Mouse (Mus musculus) T-helper 2 cell (primary cell): ENCODE results near the gene Ntm.

Source experiments
- in situ Hi-C: fragments of 300-600 bp; cut with MboI, MseI; formaldehyde crosslinking; loops from one replicate; pipeline ENCODE4 v1.15.1; 2025; ENCODE audit warnings: high pct_unique_total_duplicates

Ntm gene

DNA sequence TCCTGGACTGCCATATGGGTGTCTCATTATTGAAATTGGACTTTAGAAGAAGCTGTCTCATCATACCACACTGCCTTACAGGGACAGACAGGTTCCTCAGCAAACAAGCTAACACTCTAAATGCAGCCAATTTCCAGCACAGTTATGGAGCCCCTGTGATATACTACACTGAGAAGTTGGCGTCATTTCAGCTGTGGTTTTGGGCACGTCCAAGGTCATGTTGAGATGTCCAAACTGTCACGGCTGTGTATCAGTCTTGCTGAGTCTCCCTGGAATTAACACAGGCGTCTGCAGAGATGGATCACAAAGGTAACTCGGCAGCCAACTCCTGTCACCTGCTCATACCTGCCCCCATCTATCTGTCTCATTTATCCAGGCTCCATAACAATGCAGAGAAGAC is 779.9 kb downstream of the Ntm start:
- in situ Hi-C loops: no loop called here

DNA sequence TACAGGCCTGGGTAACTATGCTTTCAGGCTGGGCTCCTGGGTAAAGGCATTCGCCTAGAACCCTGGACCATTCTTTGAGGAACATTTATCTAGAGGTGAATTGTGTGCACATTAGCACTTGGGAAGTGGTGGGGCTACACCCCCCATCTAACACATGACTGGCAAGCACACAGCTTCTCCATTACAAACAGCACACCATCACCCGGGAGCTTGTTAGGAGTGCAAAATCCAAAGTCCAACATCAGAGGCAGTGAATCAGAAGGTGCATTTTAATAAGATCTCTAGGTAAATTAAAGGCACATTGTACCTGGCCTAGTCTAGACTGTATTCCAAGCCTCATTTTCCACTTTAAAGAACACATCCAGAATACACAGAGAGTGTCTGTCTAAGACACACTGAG is 781.3 kb downstream of the Ntm start:
- in situ Hi-C loops: no loop called here

DNA sequence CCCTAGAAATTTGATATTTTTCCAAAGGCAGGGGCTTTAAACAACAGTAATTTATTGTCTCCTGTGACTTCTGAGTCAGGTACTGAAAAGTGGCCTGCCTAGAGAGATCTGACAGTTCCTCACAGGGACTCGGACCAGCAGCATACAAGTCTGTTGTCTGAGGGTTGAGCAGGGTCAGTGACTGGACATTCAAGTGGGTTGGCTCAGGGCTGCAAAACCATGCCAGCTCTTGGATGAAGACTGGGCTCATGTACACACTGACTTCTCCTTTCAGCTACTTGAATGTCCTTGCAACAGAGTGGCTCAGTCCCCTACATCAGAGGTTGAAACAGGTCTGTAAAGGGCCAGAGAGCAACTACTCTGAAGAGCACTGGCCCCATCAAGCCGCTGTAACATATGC is 797.2 kb downstream of the Ntm start:
- in situ Hi-C loops: no loop called here

DNA sequence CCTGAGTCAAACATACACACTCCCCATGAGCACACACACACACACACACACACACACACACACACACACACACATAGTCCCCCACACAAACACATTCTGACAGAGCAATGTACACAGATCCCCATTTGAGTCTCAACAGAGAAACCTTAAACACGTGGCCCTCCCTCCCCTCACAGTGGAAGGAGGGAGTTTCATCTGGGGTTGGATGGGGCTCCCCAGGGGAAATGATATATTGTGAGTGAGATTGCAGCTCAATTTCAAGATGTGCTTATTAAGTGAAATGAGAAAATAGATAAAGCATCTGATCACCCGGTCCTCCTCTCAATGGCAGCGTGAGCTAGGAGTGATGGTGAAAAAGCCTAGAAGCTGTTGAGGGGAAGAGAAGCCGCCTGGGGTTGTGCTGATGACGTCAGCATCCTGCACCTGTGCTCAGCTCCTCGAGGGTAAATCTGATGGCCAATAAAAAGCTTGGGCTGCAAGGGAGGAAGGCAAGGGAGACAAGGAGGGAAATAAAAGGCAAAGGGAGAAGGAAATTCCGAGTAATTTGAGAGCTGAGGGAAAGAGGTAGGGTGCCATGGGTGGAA is 801.8 kb downstream of the Ntm start:
- in situ Hi-C loops: no loop called here

GRCm38 (mm10) chr9:29145901-29146300 is 817.0 kb downstream of the Ntm start:
- in situ Hi-C loops: no loop called here

DNA sequence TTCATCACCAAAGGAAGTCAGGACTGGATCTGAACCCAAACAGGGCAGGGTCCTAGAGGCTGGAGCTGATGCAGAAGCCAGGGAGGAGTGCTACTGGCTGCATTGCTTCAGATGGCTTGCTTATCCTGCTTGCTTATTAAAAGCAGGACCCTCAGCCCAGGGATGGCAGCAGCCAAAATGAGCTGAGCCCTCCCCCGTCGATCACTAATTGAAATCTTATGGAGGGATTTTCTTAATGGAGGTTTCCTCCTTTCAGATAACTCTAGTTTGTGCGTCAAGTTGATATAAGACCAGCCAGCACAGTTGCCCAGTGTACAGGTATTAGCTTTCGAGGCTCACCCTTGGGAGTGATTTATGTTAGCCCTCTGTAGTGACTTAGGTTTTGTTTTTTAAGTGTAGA is 826.9 kb downstream of the Ntm start:
- in situ Hi-C loops: no loop called here

DNA sequence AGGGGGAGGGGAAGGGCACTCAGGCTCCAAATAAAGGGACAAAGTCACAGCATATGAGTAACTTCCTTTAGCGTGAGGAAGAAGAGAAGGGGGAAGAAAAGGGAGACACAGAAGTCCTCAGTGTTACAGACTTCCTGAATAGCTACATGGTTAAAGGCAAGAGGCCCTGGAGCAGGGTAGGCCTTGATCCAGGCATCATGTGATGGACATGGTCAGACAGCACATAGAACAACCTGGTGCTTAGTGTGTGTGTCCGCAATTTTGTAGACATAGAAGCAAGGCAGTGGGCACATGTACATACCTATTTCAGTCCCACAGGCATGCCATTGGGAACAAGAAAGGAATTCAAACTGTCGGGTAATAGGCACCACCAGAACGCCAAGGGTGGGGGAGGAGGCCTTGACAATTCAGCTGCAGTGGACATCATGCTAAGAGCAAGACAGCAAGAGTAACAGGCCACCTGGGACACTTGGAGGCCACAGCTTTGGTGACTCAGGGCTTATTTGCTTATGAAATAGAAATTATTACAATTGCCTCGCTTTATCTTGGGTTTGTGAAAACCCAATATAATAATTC is 832.1 kb downstream of the Ntm start:
- in situ Hi-C loops: no loop called here

- in situ Hi-C loops: no loop called here
Measured at GRCm38 (mm10) chr9:29130316-29130715, 832.6 kb downstream of the Ntm start.

DNA sequence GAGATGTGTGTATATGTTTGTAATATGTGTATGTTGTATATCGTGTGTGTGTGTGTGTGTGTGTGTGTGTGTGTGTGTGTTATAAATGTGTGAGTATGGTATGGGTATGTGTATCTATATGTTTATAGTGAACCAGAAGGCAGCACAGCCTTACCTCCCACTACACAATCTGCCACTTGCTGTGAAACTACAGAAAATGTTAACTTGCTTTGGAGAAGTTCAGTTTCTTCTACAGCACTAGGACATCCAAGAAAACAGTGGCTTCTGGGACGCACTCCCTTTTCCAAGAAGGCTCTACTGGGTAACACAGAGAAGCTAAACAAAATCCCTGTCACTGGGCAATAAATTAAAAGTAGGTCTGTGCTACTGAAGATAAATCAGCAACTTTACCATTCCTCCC is 834.5 kb downstream of the Ntm start:
- in situ Hi-C loops: no loop called here

DNA sequence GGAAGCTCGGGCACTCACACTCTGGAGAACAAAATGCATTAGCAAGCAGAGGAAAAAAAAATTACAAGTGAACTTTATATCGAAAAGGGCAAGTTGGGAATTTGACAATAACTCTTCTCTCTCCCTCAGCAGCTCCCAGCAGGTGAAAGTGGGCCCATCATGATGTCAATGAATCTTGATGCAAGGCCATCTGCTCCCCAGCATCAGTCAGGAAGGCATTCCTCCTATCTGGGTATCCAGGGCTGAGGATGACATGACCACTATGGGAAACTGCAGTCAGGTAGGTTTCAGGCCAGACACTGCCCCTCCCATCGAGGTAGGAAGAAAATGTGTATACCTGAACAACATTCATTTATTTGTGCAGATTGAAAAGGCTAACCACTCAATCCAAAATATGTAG is 838.5 kb downstream of the Ntm start:
- in situ Hi-C loops: no loop called here

DNA sequence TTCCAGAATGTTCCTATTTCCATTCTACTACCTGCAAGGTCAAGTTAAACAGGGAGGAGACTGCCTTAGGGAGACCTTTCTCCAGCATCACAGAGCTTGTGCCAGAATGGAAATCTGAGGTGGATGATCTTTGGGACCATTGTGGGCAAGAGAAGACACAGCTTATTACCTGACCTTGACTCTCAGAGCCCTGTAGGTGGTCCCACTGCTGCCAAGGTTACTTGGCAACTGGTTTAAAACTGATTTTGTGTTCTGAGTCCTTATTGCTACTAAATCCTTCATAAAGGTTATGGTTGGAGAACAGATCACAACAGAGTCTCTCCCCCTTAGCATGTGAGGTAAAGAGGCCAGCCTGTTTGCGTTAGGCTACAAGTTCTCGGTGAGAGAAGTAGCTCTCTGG is 839.1 kb downstream of the Ntm start:
- in situ Hi-C loops: no loop called here

- in situ Hi-C loops: no loop called here
Measured at GRCm38 (mm10) chr9:29117561-29118112, 845.3 kb downstream of the Ntm start.

DNA sequence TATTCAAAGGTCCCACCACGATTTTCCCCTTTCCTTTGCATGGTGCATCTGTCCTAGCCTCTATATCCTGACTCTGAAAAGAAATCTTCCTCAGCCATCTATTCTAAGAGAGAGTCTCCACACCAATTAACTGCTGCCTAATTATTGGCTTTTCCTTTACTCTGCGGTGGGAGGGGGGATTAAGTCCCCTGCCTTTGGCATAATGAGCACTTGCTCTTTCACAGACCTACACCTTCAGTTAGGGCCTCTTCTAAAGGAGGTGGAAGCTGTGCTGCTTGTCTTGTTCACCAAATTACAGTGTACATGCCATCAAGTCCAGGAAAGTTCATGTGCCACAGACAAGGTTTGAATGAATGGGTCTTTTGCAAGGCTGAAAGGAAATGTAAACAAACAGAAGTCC is 847.6 kb downstream of the Ntm start:
- in situ Hi-C loops: no loop called here

DNA sequence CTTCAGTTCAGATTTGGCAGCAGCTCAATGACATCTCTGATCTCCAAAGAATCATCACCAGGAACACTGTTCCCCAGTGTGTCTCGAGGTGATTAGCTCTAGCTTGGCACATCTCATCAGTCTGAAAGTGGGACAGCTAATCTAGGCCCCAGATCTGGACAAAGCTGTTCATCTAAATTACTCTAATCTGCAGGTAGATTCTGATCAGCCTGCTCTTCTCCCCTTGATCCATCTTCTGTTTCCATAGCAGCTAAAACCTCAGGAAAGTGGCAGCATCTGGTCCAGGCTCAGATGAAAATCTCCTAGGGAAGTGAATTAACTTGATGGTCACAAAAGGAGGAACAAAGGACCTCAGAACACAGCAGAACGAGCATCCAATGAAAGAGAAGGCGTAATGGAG is 856.2 kb downstream of the Ntm start:
- in situ Hi-C loops: no loop called here

DNA sequence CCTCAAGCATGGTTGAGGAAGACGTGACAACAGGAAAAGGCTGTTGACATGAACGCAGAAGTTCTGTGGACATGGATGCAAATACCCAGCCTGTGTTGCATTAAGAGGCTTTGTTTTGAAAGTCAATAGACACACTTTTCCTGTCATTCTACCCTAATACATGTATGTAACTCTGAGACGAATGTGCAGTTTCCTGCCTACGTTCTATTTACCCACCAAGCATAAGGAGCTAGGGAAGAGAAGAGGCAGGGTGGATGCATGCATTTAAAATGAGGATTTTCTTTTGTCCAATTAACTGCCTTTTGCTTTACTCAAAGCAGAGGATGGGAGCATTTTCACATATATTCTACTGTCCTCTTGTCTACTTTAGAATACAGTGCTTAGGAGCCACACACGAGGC is 858.5 kb downstream of the Ntm start:
- in situ Hi-C loops: no loop called here

DNA sequence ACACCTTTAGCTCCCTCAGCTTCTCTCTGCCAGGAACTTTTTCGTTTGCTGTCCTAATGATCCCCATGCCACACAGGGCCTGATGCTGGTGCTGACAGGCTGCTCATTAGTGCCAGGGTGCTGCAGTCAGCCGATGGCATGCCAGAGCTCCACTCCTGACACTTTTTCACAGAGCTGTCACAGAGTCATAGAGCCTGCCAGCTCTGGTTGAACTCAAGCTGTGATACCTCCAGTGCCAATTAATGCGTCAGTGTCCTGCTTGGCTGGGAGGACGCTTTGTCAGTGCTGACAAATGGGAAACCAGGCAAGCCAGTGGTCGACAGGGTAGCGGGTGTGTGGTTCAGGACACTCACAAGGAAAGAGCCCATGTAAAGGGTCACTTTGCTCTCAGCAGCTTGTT is 858.9 kb downstream of the Ntm start:
- in situ Hi-C loops: no loop called here

DNA sequence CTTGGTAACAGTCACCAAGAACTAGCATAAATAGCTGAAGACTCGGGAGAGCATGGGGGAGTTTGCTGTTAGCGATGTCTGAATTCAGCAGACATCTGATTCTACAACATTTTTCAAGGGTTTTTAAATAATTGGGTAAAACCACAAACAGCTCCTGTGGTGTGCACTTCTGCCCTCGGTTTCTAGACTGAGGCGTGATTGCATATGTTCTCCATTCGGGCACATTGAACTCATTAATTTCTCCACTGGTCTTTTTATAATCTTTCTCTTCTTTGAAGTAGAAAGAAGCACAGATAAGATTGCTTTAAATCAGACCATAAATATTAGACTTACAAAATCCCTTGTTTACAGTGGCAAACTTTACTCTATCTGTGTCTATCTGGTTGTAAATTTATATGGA is 862.3 kb downstream of the Ntm start:
- in situ Hi-C loops: no loop called here

DNA sequence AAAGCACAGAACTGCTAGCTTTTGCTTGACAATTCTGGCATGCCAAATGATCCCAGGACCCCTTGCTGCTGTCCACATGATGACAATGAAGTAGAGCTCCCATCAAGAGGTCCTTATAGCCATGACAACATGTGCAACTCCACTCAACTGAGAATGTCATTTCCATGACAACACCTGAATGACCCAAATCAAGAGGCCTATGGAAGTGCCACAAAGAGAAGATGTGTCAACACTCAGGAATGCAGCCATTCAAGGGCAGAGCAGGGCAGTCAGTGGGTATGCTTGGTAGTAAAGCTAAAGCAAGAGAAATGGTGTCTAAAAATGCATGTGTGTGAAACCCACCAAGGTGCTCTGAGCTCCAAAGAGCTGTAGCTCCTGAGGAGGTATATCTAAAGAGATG is 870.5 kb downstream of the Ntm start:
- in situ Hi-C loops: no loop called here

GRCm38 (mm10) chr9:29088657-29089056 is 874.3 kb downstream of the Ntm start:
- in situ Hi-C loops: no loop called here

GRCm38 (mm10) chr9:29087656-29088055 is 875.3 kb downstream of the Ntm start:
- in situ Hi-C loops: no loop called here

DNA sequence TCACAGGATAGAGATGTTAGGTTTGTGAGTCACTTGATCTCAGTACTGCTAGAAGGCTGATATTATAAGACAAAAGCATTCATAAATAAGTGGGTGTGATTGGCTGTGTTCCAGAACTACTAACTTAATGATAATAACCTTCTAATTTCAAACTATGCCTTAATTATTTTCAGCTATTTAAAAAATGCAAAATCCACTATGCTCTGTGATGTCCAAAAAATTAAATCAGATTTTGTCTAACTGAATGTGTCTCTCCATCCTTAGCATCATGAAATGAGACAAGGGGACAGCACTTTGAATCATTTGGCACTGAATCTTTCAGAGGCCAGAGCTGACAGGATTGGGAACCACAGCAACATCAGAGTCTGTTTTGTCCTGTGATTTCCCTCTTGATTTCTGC is 875.8 kb downstream of the Ntm start:
- in situ Hi-C loops: no loop called here

DNA sequence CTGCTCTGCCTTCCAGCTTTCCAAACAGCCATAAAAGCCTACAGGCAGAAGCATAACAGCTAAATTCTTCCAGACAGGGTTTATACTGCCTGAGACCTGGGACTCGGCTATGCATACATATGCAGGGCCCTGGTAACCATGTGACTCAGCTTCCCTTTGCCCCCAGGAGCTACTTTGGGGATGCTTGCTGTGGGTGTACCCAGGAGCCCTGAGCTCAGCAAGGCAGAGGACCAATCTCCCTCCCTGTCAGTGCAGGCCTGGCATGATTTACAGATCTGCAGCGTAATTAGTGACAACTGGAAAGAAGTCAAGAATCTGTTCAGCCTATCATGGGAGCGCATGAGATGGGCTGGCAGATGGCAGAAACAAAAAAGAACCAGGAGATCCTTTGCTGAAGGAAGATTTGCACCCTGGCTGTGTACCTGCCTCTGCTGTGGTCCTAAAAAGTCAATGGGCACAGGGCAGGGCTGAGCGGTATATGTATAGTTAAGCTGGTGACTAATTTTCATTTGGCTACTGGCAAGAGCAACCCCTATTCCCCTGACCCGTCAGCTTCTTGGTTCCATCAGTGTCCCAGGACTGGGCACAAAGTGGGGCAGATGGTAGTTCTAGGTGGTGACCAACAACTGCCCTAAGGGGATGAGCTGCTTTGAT is 886.9 kb downstream of the Ntm start:
- in situ Hi-C loops: no loop called here

DNA sequence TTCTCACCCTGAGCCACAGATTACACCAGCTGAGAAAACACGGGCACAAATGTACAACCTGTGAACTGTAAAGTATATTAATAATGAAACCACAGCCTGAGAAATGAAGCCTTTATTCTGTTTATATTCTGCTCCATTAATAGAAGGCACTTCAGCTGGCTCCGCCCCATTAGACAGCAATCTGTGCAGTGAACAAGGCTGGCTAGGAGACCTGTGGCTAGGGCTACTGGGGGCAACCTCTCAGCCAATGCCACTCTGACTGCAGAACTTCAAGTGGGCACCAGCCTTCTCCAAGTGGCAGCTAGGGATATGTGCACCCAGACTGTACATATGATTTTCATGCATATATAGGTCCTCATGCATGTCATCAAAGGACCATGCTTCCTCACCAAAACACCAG is 887.7 kb downstream of the Ntm start:
- in situ Hi-C loops: no loop called here
